Mouse (Mus musculus) spleen, adult 2 months (tissue): ENCODE data around the gene C2cd3. TPM values are rescaled to one million over a fixed set of nuclear protein-coding genes. Genes with fewer than 3 reads are reported as not detected.

Experiments used
- DNase-seq, 2 experiments: peaks; one replicate each; pipeline versions ENCODE4 v3.0.0 to v3.0.0-alpha.2; 2012 to 2021; ENCODE audit warnings: low spot score in 2 of 2, low read depth in 1 of 2
- H3K27ac ChIP-seq: fragments of 200-500 bp; 2 replicates; pipeline ENCODE4 v1.5.1; 2012; ENCODE audit warnings: low read length, inconsistent platforms; ENCODE audit not compliant: insufficient read depth
- H3K27me3 ChIP-seq: fragments of 200-500 bp; 2 replicates; pipeline ENCODE4 v1.6.1; 2012; ENCODE audit warnings: mild to moderate bottlenecking, moderate library complexity, low read length, inconsistent platforms; ENCODE audit not compliant: control insufficient read depth, insufficient read depth
- H3K36me3 ChIP-seq: fragments of 200-500 bp; 2 replicates; pipeline ENCODE4 v1.6.1; 2012; ENCODE audit warnings: mild to moderate bottlenecking, low read length, inconsistent platforms; ENCODE audit not compliant: control insufficient read depth, insufficient read depth
- H3K4me1 ChIP-seq: fragments of 200-500 bp; 2 replicates; pipeline ENCODE4 v1.6.1; 2011; ENCODE audit warnings: inconsistent platforms; ENCODE audit not compliant: control insufficient read depth, insufficient read depth, insufficient read length
- H3K4me3 ChIP-seq: fragments of 200-500 bp; 2 replicates; pipeline ENCODE4 v1.5.1; 2011; ENCODE audit warnings: mild to moderate bottlenecking, inconsistent platforms; ENCODE audit not compliant: insufficient read depth, insufficient read length; ENCODE audit errors: extremely low read depth
- CTCF ChIP-seq: fragments of 200-500 bp; IDR thresholded peaks from 2 replicates; pipeline ENCODE4 v1.5.1; 2011; ENCODE audit warnings: mild to moderate bottlenecking, inconsistent platforms; ENCODE audit not compliant: insufficient read depth, insufficient read length, insufficient replicate concordance; ENCODE audit errors: extremely low read depth
- POLR2A ChIP-seq: fragments of 200-500 bp; IDR thresholded peaks from 2 replicates; pipeline ENCODE4 v1.6.1; 2011; ENCODE audit warnings: low read depth, low read length, inconsistent platforms
- WGBS: fragments of 180-500 bp; shearing (Covaris S2); methylation state at CpG from one replicate; pipeline ENCODE4 v1.1.7; 2018; 5-methylcytosine and 5-hydroxymethylcytosine counted together
- polyA plus RNA-seq: library from polyadenylated mRNA; depleted of rRNA; stranded (reverse); fragments of >200 nt; gene quantifications from 2 replicates; pipeline ENCODE4 v1.2.3, GENCODE M21; 2012

The C2cd3 gene
- polyA plus RNA-seq, 1 experiment: 24.1 TPM

DNA sequence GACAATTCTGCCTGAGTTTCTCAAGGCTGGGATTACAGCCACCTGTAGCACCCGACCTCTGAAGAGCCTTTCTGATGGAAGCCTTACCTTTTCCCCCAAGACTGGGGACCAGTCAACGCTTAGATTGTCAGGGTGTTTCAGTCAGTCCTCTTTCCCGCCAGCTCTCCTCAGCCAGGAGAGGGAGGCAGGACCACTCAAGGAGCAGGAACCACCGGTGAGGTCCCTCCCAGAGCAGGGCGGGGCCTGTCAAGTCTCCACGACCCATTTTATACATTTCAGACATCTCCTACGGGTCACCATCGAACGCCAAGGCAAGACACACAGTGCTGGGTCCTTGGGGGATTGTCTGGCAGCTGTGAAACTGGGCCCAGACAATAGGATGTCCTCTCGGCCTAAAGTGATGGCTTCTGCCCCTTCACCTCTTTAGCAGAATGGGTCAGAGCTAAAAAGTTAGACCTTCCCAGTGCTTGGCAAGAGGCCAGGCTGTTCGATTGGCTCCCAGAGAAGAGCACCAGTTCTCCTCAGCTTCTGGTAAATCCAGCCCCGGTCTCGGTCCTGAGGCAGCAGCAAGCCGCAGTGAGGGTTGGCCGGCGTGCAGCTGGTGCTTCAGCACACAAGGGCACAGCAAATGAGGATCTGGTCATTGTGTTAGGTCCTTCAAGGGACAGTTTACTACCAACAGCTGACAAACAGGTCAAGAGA is 128.4 kb downstream of the C2cd3 start:
- 48% methylated on average over 16 of the region's 16 CpGs for WGBS
- H3K27me3 ChIP-seq: no peaks in the 10 kb centered on the region
- H3K4me3 ChIP-seq: no peak overlapping the region
- H3K4me1 ChIP-seq: peaks cover 44% of the 10 kb centered on the region
- H3K36me3 ChIP-seq: peaks cover 40% of the 10 kb centered on the region
- no peak for TF ChIP-seq POLR2A
- no peak for TF ChIP-seq CTCF
- no peak for DNase-seq
- peak overlapping the region; percentile 42 for H3K27ac ChIP-seq

DNA sequence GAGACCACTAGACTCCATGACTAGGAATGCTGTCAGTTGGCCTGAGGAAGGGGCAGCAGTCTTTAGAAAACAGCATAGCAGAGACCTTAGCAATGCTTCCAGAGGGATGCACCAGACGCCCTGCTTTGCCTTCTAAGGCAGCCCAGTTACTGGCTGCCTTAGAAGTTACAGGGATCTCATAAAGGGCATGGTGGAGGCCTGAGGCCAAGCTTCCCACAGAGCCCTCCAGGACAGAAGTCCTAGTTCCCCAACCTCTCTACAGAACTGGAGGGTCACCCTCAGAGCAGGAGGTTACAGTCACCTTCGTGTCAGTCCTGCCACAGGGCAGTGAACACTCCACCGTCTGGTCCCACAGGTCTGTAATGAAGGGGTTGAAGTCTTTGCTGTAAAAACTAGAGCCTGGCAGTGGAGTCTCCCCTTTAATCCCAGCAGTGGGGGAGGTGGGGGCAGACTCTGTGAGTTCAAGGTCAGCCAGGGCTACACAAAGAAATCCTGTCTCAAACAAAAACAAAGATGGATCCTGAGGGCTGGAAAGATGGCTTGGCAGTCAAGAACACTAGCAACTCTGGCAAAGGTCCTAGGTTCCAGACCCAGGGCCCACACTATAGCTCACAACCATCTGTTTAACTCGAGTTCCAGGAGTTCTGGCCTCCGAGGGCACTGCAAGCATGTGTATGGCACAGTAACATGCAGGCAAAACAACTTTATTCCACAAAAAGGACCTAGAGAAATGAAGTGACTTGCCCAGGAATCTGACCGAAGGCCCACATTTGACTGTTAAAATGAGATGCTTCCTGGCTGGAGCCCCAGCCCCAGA is 129.2 kb downstream of the C2cd3 start:
- no peak for DNase-seq
- Histone ChIP-seq H3K4me1 (peaks cover 42% of the 10 kb centered on the region), H3K4me3 (no peak overlapping the region), H3K27me3 (no peaks in the 10 kb centered on the region), H3K36me3 (peaks cover 39% of the 10 kb centered on the region), H3K27ac (peak overlapping the region; percentile 42)
- 50% methylated on average over 6 of the region's 6 CpGs for WGBS
- TF ChIP-seq POLR2A (no peak; the same call in 1 of the 2 replicates), CTCF (no peak)

DNA sequence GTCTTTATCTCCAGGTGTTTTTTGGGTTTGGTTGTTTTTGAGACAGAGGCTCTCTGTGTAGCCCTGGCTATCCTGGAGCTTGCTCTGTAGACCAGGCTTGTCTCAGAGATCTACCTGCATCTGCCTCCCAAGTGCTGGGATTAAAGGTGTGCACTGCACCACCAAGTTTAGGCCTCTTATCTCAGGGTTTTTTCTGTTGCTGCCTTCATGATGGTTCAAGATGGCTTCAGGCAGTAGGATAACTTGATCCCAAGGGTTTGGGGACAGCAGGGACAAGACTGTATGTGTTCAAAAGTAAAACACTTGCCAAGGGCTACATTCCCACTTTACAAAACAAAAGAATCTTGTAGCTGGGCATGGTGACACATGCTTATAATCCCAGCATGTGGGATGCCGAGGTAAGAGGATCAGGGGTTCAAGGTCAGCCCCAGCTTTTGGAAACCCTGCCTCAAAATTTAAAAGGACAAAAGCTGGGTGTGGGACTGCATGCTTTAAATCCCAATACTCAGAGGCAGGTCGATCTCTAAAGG is 129.9 kb downstream of the C2cd3 start:
- 31% methylated on average over 2 of the region's 2 CpGs for WGBS
- DNase-seq: no peak
- H3K27me3 ChIP-seq: no peaks in the 10 kb centered on the region
- H3K4me3 ChIP-seq: no peak overlapping the region
- no peak overlapping the region for H3K27ac ChIP-seq
- no peak for TF ChIP-seq CTCF
- TF ChIP-seq POLR2A: no peak
- H3K4me1 ChIP-seq: peaks cover 36% of the 10 kb centered on the region
- H3K36me3 ChIP-seq: peaks cover 32% of the 10 kb centered on the region

DNA sequence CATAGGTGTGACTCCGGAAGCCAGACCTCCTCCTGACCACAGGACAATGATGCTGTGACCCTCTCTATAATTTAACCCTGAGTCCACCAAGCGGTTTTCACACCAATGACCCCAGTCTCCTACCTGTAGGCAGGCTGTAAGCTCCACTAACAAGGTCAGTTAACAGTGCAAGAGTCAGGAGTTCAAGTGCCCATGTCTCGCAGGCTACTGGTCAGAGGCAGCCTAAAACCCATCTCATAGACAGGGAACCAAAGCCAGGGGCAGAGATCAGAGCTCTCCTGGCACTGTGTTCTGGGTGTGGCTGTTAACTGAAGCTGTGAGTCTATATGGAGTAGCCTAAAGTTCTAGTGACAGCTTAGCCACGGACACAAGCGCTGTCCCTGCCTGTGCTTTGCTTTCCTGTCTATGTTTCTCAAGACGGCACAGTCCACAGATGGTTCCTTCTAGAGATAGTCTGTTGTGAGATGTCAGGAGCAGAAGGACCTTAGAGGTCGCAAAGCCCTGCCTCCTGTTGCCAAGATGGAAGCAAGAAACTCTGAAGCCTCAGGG is 130.4 kb downstream of the C2cd3 start:
- TF ChIP-seq CTCF: no peak
- no peak for TF ChIP-seq POLR2A
- no peak for DNase-seq
- 37% methylated on average over 7 of the region's 7 CpGs for WGBS
- no peaks in the 10 kb centered on the region for H3K27me3 ChIP-seq
- H3K27ac ChIP-seq: peak overlapping the region; percentile 35
- H3K4me1 ChIP-seq: peaks cover 30% of the 10 kb centered on the region
- no peak overlapping the region for H3K4me3 ChIP-seq
- peaks cover 27% of the 10 kb centered on the region for H3K36me3 ChIP-seq

DNA sequence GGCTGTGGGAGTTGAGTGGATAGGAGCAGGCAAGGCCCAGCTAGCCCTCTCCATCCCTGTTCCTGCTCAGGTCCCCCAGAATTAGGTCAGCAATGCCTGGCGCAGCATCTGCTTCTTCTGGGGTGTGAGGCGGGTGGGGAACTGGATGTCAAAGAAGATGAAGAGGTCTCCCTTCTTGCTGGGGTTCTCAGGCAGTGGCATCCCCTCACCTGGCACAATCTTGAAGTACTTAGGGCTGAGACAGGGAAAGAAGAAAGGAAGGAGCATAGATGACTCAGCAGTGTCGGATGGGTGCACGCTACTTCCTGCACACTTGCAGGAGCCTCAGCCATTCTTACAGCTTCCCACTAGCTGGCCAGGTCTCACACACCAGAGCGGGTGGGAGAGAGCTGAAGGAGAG is 131.0 kb downstream of the C2cd3 start:
- peaks cover 20% of the 10 kb centered on the region for H3K36me3 ChIP-seq
- 0 out of 2 replicates have a peak overlapping the region, but pooled peaks have one; percentile 1 for H3K27ac ChIP-seq
- TF ChIP-seq POLR2A (peak; percentile 35; the same call in 1 of the 2 replicates), CTCF (no peak)
- H3K27me3 ChIP-seq: no peaks in the 10 kb centered on the region
- H3K4me1 ChIP-seq: peaks cover 25% of the 10 kb centered on the region
- no peak for DNase-seq
- no peak overlapping the region for H3K4me3 ChIP-seq
- WGBS: 18% methylated on average over 5 of the region's 5 CpGs

DNA sequence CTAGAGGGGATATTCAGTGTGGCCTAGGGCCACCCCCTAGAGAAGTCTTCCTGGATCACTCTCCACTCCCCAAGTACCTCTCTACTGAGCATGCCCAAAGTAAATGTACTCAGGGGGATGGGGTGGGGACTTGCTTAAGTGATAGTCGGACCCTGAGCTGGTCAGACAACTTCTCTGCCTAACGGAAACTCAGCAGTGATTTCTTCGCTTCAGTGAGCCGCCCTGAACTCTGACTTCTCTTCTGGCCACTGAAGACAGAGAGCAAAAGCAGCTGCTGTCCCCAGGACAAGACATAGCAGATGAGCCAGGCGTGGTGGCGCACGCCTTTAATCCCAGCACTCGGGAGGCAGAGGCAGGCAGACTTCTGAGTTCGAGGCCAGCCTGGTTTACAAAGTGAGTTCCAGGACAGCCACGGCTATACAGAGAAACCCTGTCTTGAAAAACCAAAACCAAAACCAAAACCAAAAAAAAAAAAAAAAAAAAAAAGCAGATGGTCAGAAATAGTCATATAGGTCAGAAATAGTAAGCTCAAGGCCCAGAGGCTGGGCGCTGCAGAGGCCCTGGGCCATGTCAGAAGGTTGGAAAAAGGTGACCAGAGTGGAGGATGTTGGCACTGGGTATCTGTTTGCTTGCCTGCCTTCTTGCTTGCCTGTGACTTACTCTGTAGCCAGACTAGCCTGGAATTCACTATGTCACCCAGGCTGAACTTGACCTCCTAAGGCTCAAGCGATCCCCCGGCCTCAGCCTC is 132.9 kb downstream of the C2cd3 start:
- no peak for DNase-seq
- Histone ChIP-seq H3K27ac (peak overlapping the region; percentile 16), H3K4me3 (no peak overlapping the region), H3K36me3 (peaks cover 2% of the 10 kb centered on the region), H3K4me1 (peaks cover 25% of the 10 kb centered on the region; the same call in 1 of the 2 replicates), H3K27me3 (no peaks in the 10 kb centered on the region)
- TF ChIP-seq POLR2A (no peak; the same call in 1 of the 2 replicates), CTCF (no peak)
- 57% methylated on average over 13 of the region's 13 CpGs for WGBS
